Mouse (Mus musculus) kidney, adult 2 months (tissue): ENCODE measurements around the gene Baz2a. TPM values are rescaled to one million over a fixed set of nuclear protein-coding genes. Genes with fewer than 3 reads are reported as not detected.

Source experiments
- DNase-seq: peaks from one replicate; pipeline ENCODE4 v3.0.0; 2021
- H3K27ac ChIP-seq: fragments of 200-500 bp; 2 replicates; pipeline ENCODE4 v1.5.1; 2012; ENCODE audit warnings: low read depth, low read length, control low read depth, inconsistent platforms; ENCODE audit not compliant: insufficient read depth
- H3K27me3 ChIP-seq: fragments of 200-500 bp; replicated peaks from 2 replicates; pipeline ENCODE4 v1.6.1; 2012; ENCODE audit warnings: mild to moderate bottlenecking, moderate library complexity, low read length, inconsistent platforms; ENCODE audit not compliant: control insufficient read depth, insufficient read depth
- H3K36me3 ChIP-seq: fragments of 200-500 bp; 2 replicates; pipeline ENCODE4 v1.6.1; 2012; ENCODE audit warnings: mild to moderate bottlenecking, moderate library complexity, low read length, inconsistent platforms; ENCODE audit not compliant: control insufficient read depth, insufficient read depth
- H3K4me1 ChIP-seq: fragments of 200-500 bp; 2 replicates; pipeline ENCODE4 v1.6.1; 2011; ENCODE audit warnings: low read length; ENCODE audit not compliant: control insufficient read depth, insufficient read depth
- H3K4me3 ChIP-seq: fragments of 200-500 bp; 2 replicates; pipeline ENCODE4 v1.5.1; 2011; ENCODE audit warnings: mild to moderate bottlenecking, low read depth, low read length, control low read depth; ENCODE audit not compliant: insufficient read depth
- CTCF ChIP-seq: fragments of 200-500 bp; conservative IDR thresholded peaks from 2 replicates; pipeline ENCODE4 v1.5.1; 2011; ENCODE audit warnings: low read depth, mild to moderate bottlenecking, control low read depth, low read length, moderate library complexity, mixed read lengths; ENCODE audit not compliant: insufficient read depth, insufficient read length
- POLR2A ChIP-seq: fragments of 200-500 bp; IDR thresholded peaks from one replicate; pipeline ENCODE4 v1.6.1; 2011; ENCODE audit warnings: low read depth, low read length, control low read depth
- WGBS: fragments of 180-500 bp; shearing (Covaris S2); methylation state at CpG from one replicate; pipeline ENCODE4 v1.1.7; 2018; 5-methylcytosine and 5-hydroxymethylcytosine counted together
- polyA plus RNA-seq: library from polyadenylated mRNA; depleted of rRNA; stranded (reverse); fragments of >200 nt; gene quantifications from 2 replicates; pipeline ENCODE4 v1.2.3, GENCODE M21; 2012

Baz2a gene
- polyA plus RNA-seq, 1 experiment: 21.6 TPM

DNA sequence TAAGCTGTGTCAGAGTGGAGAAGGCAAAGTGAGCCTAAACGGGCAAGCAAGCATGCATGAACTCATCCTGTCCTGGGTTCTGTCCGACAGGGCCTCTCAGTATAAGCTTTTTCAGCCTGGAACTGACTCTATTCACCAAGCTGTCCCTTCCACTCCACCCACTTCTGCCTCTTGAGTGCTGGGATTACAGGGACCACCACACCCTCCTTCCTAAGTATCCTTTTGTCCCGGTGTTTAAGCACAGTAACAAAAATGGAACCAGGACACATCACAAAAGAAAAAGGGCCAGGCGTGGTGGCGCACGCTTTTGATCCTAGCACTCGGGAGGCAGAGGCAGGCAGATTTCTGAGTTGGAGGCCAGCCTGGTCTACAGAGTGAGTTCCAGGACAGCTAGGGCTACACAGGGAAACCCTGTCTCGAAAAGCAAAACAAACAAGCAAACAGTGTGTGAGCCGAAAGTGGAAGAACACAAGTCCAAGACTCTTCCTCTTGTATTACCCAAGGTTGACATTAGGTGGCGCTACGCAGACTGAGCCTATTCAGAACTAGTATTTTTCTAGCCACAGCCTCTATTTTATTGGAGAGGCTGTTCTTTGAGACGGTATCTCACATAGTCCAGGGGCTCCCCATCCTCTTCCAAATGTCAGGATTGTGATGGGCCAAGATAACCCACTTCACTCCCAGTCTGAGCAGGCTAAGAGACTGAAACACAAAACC, 49.0 kb downstream of the Baz2a start:
- 68% methylated on average over 12 of the region's 12 CpGs for WGBS
- TF ChIP-seq POLR2A (no peak), CTCF (peak; percentile 37)
- no peaks in the 10 kb centered on the region for H3K27me3 ChIP-seq
- H3K4me3 ChIP-seq: no peak overlapping the region
- no peaks in the 10 kb centered on the region for H3K36me3 ChIP-seq
- no peak overlapping the region for H3K27ac ChIP-seq
- no peaks in the 10 kb centered on the region for H3K4me1 ChIP-seq
- DNase-seq: peak; percentile 66

DNA sequence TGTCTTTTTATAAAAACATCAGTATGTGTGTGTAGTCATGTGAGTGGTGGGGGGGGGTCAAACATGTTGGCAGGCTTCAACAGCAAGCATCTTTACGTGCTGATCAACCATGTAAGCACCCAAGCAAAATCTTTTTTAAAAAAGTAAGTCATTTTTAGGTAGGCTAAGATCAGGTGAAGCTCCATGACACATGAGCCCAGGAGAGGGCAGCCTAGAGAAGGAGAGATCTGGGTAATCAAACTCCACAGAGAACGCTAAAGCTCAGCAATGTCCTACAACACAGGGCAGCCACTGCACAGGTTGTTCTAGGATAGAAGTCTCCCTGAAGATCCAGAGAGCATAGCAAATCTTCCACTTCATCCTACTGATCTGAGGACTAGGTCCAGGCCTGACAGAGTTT, 50.8 kb downstream of the Baz2a start:
- peak; percentile 38; the same call in 1 of the 2 replicates for TF ChIP-seq CTCF
- no peak for TF ChIP-seq POLR2A
- no peaks in the 10 kb centered on the region for H3K36me3 ChIP-seq
- H3K4me1 ChIP-seq: no peaks in the 10 kb centered on the region
- H3K27ac ChIP-seq: no peak overlapping the region
- H3K27me3 ChIP-seq: no peaks in the 10 kb centered on the region
- no peak overlapping the region for H3K4me3 ChIP-seq
- DNase-seq: peak; percentile 34
- WGBS: 59% methylated on average over 2 of the region's 2 CpGs

DNA sequence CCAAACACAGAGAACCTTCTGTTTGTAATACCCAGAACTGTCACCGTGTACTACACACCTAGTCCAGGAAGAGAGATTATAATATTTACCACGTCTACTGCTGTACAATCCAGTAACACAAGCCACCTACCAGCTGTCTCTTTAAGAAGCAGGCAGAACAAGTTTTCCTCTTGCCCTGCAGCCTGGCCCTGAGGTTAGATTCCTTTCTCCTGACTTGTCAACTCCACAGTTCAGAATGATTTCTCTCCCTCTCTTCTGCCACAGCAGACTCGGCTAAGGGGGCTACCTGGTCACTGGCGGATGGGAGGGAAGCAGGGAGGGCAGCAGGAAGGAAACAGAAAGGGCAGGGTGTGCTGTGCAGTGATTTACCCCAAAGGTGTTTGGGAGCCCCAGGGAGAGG, 52.3 kb downstream of the Baz2a start:
- no peak for DNase-seq
- Histone ChIP-seq H3K27ac (no peak overlapping the region), H3K4me1 (peaks cover under 1% of the 10 kb centered on the region; the same call in 1 of the 2 replicates), H3K4me3 (no peak overlapping the region), H3K36me3 (no peaks in the 10 kb centered on the region), H3K27me3 (no peaks in the 10 kb centered on the region)
- WGBS: 46% methylated on average over 4 of the region's 4 CpGs
- no peak for TF ChIP-seq POLR2A
- no peak for TF ChIP-seq CTCF

DNA sequence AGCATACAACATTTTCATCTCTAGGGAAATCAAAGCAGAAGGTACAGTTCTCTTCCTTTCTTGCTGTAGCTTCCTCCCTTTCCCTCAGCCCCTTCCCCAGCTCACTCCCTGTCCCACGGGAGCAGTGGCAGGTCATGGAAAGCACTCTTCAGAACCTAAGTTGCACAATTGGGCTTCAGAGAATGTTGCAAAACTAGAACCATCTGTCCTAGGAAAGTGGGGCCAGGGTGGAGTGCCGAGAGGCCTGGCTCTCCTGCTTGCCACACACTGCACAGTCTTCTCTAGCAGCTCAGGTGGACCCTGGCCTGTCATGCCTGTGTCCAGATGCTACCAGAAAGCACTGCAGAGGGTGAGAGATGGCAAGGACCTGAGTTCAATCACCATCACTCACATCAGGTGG, 53.6 kb downstream of the Baz2a start:
- Histone ChIP-seq H3K36me3 (no peaks in the 10 kb centered on the region), H3K27me3 (no peaks in the 10 kb centered on the region), H3K4me1 (peaks cover 4% of the 10 kb centered on the region; the same call in 1 of the 2 replicates), H3K4me3 (no peak overlapping the region), H3K27ac (no peak overlapping the region)
- no peak for TF ChIP-seq POLR2A
- TF ChIP-seq CTCF: no peak
- no peak for DNase-seq
- WGBS: 68% methylated on average over 2 of the region's 2 CpGs

DNA sequence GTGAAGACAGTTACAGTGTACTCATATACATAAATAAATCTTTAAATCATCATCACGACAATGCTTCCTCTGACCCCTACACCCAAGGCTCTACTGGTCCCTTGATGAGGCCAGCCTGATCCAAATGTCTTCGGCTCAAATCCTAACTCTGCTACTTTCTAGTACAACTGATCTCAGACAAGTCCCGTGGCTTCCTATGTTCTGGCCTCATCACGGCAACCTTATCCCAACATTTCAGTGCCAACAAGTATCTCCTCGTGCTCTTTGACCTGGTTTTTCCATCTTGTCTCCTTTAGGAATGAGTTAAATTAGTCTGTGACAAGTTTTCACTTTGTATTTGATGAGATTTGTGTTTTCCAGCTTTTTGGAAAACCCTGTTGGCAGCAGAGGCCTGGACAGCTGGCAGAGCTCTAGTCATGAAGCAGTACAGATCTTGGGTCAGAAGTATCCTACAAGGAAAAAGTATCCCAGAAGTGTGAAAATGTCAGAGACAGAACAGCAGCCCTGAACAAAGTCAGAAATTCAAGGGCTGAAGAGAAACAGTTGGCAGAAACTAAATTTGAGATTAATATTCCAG, 57.5 kb downstream of the Baz2a start:
- WGBS: 72% methylated on average over 5 of the region's 5 CpGs
- Histone ChIP-seq H3K4me1 (peaks cover 11% of the 10 kb centered on the region; the same call in 1 of the 2 replicates), H3K36me3 (no peaks in the 10 kb centered on the region), H3K4me3 (no peak overlapping the region), H3K27ac (peak overlapping the region; percentile 43; the same call in 1 of the 2 replicates), H3K27me3 (no peaks in the 10 kb centered on the region)
- no peak for TF ChIP-seq CTCF
- TF ChIP-seq POLR2A: no peak
- no peak for DNase-seq

DNA sequence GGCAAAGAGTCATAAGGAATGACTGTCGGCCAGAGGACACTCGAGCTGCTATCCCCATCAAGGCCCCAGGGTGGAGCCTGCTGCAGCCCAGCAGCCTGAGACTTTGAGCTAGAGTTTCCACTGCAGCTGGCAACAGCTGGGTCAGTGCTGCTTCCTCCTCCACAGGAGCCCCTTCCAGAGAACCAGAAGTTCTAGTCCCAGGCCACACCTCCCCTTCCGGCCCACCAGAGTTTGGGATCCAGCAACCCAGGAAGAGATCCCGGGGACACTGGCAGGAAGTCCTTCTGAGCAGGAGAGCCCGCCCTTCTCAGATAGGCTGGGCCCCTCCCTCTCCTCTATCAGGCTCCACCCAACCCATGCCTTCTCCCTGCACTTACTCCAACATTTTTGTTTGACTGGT, 58.2 kb downstream of the Baz2a start:
- Histone ChIP-seq H3K27ac (peak overlapping the region; percentile 24; the same call in 1 of the 2 replicates), H3K27me3 (no peaks in the 10 kb centered on the region), H3K4me1 (peaks cover 11% of the 10 kb centered on the region; the same call in 1 of the 2 replicates), H3K4me3 (no peak overlapping the region), H3K36me3 (no peaks in the 10 kb centered on the region)
- 14% methylated on average over 5 of the region's 5 CpGs for WGBS
- TF ChIP-seq CTCF: peak; percentile 59
- TF ChIP-seq POLR2A: no peak
- peak; percentile 94 for DNase-seq

DNA sequence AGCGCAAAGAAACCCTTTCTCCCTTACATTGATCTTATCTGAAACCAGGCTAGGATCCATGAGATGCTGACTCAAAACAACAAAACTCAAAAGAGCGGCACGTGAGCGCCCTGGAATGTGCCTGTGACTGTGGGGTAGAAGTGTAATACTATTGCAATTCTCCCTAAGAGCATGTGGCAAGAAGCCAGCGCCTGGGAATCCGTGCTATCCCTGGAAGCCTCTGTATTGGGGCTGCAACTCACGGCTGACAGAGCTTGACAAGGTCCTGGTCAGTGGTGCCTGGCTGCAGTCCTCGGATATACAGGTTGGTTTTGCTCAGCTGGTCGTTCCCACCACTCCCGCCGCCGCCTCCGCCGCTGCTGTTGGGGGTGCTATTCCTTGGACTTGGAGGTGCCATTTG, 59.6 kb downstream of the Baz2a start:
- H3K27ac ChIP-seq: peak overlapping the region; percentile 35; the same call in 1 of the 2 replicates

More for the DNA sequence above, 59.6 kb downstream of the Baz2a start:
- peak; percentile 80 for DNase-seq
- peaks cover 11% of the 10 kb centered on the region; the same call in 1 of the 2 replicates for H3K4me1 ChIP-seq
- TF ChIP-seq POLR2A (no peak), CTCF (no peak)
- no peaks in the 10 kb centered on the region for H3K36me3 ChIP-seq
- 43% methylated on average over 14 of the region's 14 CpGs for WGBS
- no peaks in the 10 kb centered on the region for H3K27me3 ChIP-seq
- H3K4me3 ChIP-seq: no peak overlapping the region
